In genomic region chr11:59662249-59662788, GRCm38 (mm10) we compare ENCODE assay signal across 8 mouse cellular contexts. TPM values are rescaled to one million over a fixed set of nuclear protein-coding genes. Genes with fewer than 3 reads are reported as not detected.
DNase-seq lines count a peak whose midpoint lies in the region; ATAC-seq and TF ChIP-seq lines count a peak whose summit lies in the region.

No protein-coding gene starts in this region.

- peak overlapping the region; percentile 84 for H3K4me2 ChIP-seq in forebrain, embryonic 16.5 days (ENCODE audit: low read length)
- peak overlapping the region; percentile 79 for H3K4me2 ChIP-seq in lung, embryonic 14.5 days

- H3K9ac ChIP-seq in forebrain, embryonic 16.5 days (replicated peaks; ENCODE audit: low read depth, low read length), result peak overlapping the region; percentile 84
- H3K9ac ChIP-seq in lung, embryonic 14.5 days, result peak overlapping the region; percentile 85

- H3K9me3 ChIP-seq in G1E (replicated peaks), result no peaks in the 10 kb centered on the region
- no peaks in the 10 kb centered on the region for H3K9me3 ChIP-seq in forebrain, embryonic 16.5 days (ENCODE audit: control insufficient read depth, low read length)
- no peaks in the 10 kb centered on the region for H3K9me3 ChIP-seq in lung, embryonic 14.5 days (ENCODE audit: low read depth, low read length)

- peaks cover 23% of the 10 kb centered on the region for H3K27me3 ChIP-seq in G1E (ENCODE audit: insufficient read depth, low read length)
- no peaks in the 10 kb centered on the region for H3K27me3 ChIP-seq in forebrain, embryonic 16.5 days (replicated peaks; ENCODE audit: control insufficient read depth, insufficient read depth, low read length)
- no peaks in the 10 kb centered on the region for H3K27me3 ChIP-seq in lung, embryonic 14.5 days (ENCODE audit: insufficient read depth, low read length)
- no peaks in the 10 kb centered on the region for H3K27me3 ChIP-seq in thymus, adult 2 months (ENCODE audit: control insufficient read depth, insufficient read depth, low read length)

- ATAC-seq in G1E (ENCODE audit: extremely low read depth, insufficient number of reproducible peaks, low FRiP score, poor library complexity, severe bottlenecking), result peak; percentile 98
- peak; percentile 99 for ATAC-seq in forebrain, embryonic 16.5 days
- peak; percentile 97 for ATAC-seq in lung, embryonic 14.5 days (ENCODE audit: insufficient read depth)

- DNase-seq in G1E (ENCODE audit: low spot score), result peak; percentile 94
- peak; percentile 96 to 99 for DNase-seq in cerebellum, adult 18-20 months
- peak; percentile 92 for DNase-seq in heart, postnatal 36 days
- DNase-seq in layer of hippocampus, adult 2 months (ENCODE audit: low spot score in 2 of 2), result peak; percentile 92 to 97
- DNase-seq in lung, embryonic 14.5 days, result peak; percentile 97
- peak; percentile 91 for DNase-seq in thymus, adult 2 months

- peaks cover 28% of the 10 kb centered on the region for H3K4me1 ChIP-seq in G1E (ENCODE audit: insufficient read depth, low read depth, low read length)
- peaks cover 30% of the 10 kb centered on the region for H3K4me1 ChIP-seq in forebrain, embryonic 16.5 days (replicated peaks; ENCODE audit: control insufficient read depth, insufficient read depth, low read length)
- H3K4me1 ChIP-seq in lung, embryonic 14.5 days (ENCODE audit: insufficient read depth), result peaks cover 20% of the 10 kb centered on the region
- peaks cover 5% of the 10 kb centered on the region for H3K4me1 ChIP-seq in olfactory bulb, adult 2 months (ENCODE audit: control insufficient read depth, insufficient read depth, low read length)
- peaks cover 21% of the 10 kb centered on the region for H3K4me1 ChIP-seq in thymus, adult 2 months (replicated peaks; ENCODE audit: control insufficient read depth, insufficient read depth, low read length)

- peak overlapping the region; percentile 77 for H3K4me3 ChIP-seq in G1E (ENCODE audit: low read depth, low read length)
- H3K4me3 ChIP-seq in forebrain, embryonic 16.5 days (replicated peaks; ENCODE audit: low read length), result peak overlapping the region; percentile 58
- peak overlapping the region; percentile 86 for H3K4me3 ChIP-seq in layer of hippocampus, adult 2 months
- peak overlapping the region; percentile 77 for H3K4me3 ChIP-seq in lung, embryonic 14.5 days (ENCODE audit: low read depth, low read length)
- H3K4me3 ChIP-seq in olfactory bulb, adult 2 months (ENCODE audit: insufficient read depth, low read depth, low read length), result peak overlapping the region; percentile 66
- H3K4me3 ChIP-seq in thymus, adult 2 months (ENCODE audit: control insufficient read depth, insufficient read depth, low read length), result peak overlapping the region; percentile 70

- H3K36me3 ChIP-seq in G1E (replicated peaks), result peaks cover 17% of the 10 kb centered on the region
- H3K36me3 ChIP-seq in forebrain, embryonic 16.5 days (ENCODE audit: control insufficient read depth, insufficient read depth), result no peaks in the 10 kb centered on the region
- peaks cover 5% of the 10 kb centered on the region; the same call in 1 of the 2 replicates for H3K36me3 ChIP-seq in lung, embryonic 14.5 days (ENCODE audit: insufficient read depth)
- no peaks in the 10 kb centered on the region for H3K36me3 ChIP-seq in thymus, adult 2 months (ENCODE audit: control insufficient read depth, insufficient read depth, low read length)

- TF ChIP-seq POLR2A in olfactory bulb, adult 2 months (IDR thresholded peaks at IDR 0.05; ENCODE audit: insufficient read depth, low read depth, low read length), result 0 out of 2 replicates have a peak, but pooled peaks have one; percentile 28
- TF ChIP-seq POLR2A in thymus, adult 2 months (IDR thresholded peaks at IDR 0.05; ENCODE audit: control insufficient read depth, extremely low read depth, insufficient read depth, low read length, poor library complexity), result peak; percentile 44; the same call in 1 of the 2 replicates

- intact Hi-C loops in heart, postnatal 36 days (cut with DNase I), result loop anchor here (2.0 to 5.0 kb wide), 2 partner anchors 45 to 70 kb away; no protein-coding TSS in a partner anchor

- TF ChIP-seq CTCF in G1E (IDR thresholded peaks at IDR 0.05; ENCODE audit: low read depth, low read length), result no peak
- TF ChIP-seq CTCF in layer of hippocampus, adult 2 months (conservative IDR thresholded peaks at IDR 0.05), result no peak
- TF ChIP-seq CTCF in lung, embryonic 14.5 days (IDR thresholded peaks at IDR 0.05; ENCODE audit: low read depth), result no peak
- TF ChIP-seq CTCF in olfactory bulb, adult 2 months (IDR thresholded peaks at IDR 0.05; ENCODE audit: insufficient read depth, low read depth, low read length), result no peak
- TF ChIP-seq CTCF in thymus, adult 2 months (IDR thresholded peaks at IDR 0.05; ENCODE audit: borderline replicate concordance, control insufficient read depth, extremely low read depth, insufficient read depth, low read length, poor library complexity), result 0 out of 2 replicates have a peak, but pooled peaks have one; percentile 40

- H3K27ac ChIP-seq in forebrain, embryonic 16.5 days (ENCODE audit: low read length), result peak overlapping the region; percentile 81
- peak overlapping the region; percentile 93 for H3K27ac ChIP-seq in layer of hippocampus, adult 2 months
- peak overlapping the region; percentile 90 for H3K27ac ChIP-seq in lung, embryonic 14.5 days (ENCODE audit: low read depth)
- peak overlapping the region; percentile 44 for H3K27ac ChIP-seq in olfactory bulb, adult 2 months (ENCODE audit: insufficient read depth, low read depth, low read length)
- H3K27ac ChIP-seq in thymus, adult 2 months (ENCODE audit: control insufficient read depth, insufficient read depth, low read length), result no peak overlapping the region

- 1% methylated on average over 57 of the region's 82 CpGs for WGBS in forebrain, embryonic 16.5 days
- 1% methylated on average over 56 of the region's 82 CpGs for WGBS in lung, embryonic 14.5 days
- WGBS in olfactory bulb, adult 2 months, result 10% methylated on average over 81 of the region's 82 CpGs
- WGBS in thymus, adult 2 months, result 3% methylated on average over 82 of the region's 82 CpGs

RNA-seq across cellular contexts. Expression of gene Mprip, which starts 1.2 kb away (rescaled TPM):
- total RNA-seq in G1E (2014; fragmentation: Nextera tagmentation) (27.6 and 32.2 TPM in 2 replicates), G1E (2017) (55.8 and 60.1 TPM in 2 replicates)
- 43.3 and 43.4 TPM in 2 replicates for polyA plus RNA-seq in G1E (2012)
- 51.7 and 51.9 TPM in 2 replicates for polyA plus RNA-seq in forebrain, embryonic 16.5 days (2015; fragmentation: Nextera tagmentation; extraction: Ambion mirVana)
- 100 to 1,000 TPM; 137 to 147 TPM for total RNA-seq in heart, postnatal 36 days (2021)
- 100 to 1,000 TPM; 288 to 302 TPM for total RNA-seq in layer of hippocampus, adult 2 months (2021)
- polyA plus RNA-seq in lung, embryonic 14.5 days (2014; fragmentation: Nextera tagmentation; extraction: Ambion mirVana), result 128 and 145 TPM in 2 replicates
- polyA plus RNA-seq in olfactory bulb, adult 2 months (2012; ENCODE audit: insufficient read depth, insufficient read length, low replicate concordance, missing spikeins), result 111 TPM in 1 of 2 replicates, not detected in the other
- 172 and 221 TPM in 2 replicates for polyA plus RNA-seq in thymus, adult 2 months (2012; rRNA removed)
